Mouse (Mus musculus) kidney, adult 2 months (tissue): ENCODE data around the gene Dnah5.

Source experiments
- CTCF ChIP-seq: fragments of 200-500 bp; conservative IDR thresholded peaks from 2 replicates; pipeline ENCODE4 v1.5.1; 2011; ENCODE audit warnings: low read depth, mild to moderate bottlenecking, control low read depth, low read length, moderate library complexity, mixed read lengths; ENCODE audit not compliant: insufficient read depth, insufficient read length
- POLR2A ChIP-seq: fragments of 200-500 bp; IDR thresholded peaks from one replicate; pipeline ENCODE4 v1.6.1; 2011; ENCODE audit warnings: low read depth, low read length, control low read depth

DNA sequence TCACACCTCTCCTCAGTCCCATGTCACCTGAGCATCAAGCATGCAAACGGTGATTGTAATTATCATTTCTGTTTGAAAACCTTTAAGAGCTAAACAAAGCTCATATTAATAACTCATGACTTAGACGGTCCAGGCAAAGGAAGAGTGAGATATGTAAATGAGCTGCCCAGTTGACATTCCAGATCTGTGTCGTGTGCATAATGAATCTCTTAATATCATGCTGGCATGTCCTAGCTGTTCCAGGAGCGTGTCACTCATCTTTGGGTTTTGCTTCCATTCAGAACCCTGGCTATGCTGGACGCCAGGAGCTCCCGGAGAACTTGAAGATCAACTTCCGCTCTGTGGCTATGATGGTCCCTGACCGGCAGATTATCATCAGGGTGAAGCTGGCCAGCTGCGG lies 123.9 kb downstream of the Dnah5 start:
- no peak for TF ChIP-seq POLR2A
- TF ChIP-seq CTCF, result no peak
